Mouse (Mus musculus) neural tube, embryonic 12.5 days (tissue): ENCODE results near the gene Mgat4b. TPM values are rescaled to one million over a fixed set of nuclear protein-coding genes. Genes with fewer than 3 reads are reported as not detected.
"Not testable (repeated sequence)": the region's sequence is repeated elsewhere in the genome, so short reads cannot be mapped to it uniquely, and the experiment has no call there.

Experiments used
- ATAC-seq: fragments of 200-750 bp; cut with Nextera tagmentation; 2 replicates; pipeline ENCODE4 v1.8.0; 2017; ENCODE audit warnings: low read depth, mild to moderate bottlenecking, moderate TSS enrichment, moderate library complexity; ENCODE audit not compliant: low FRiP score
- H3K27ac ChIP-seq: fragments of 300-500 bp; sonication (generic); 2 replicates; pipeline ENCODE4 v1.5.1; 2016
- H3K27me3 ChIP-seq: fragments of 300-500 bp; sonication (generic); replicated peaks from 2 replicates; pipeline ENCODE4 v1.6.1; 2016; ENCODE audit warnings: mild to moderate bottlenecking
- H3K36me3 ChIP-seq: fragments of 300-500 bp; sonication (generic); 2 replicates; pipeline ENCODE4 v1.6.1; 2016; ENCODE audit warnings: mild to moderate bottlenecking
- H3K4me1 ChIP-seq: fragments of 300-500 bp; sonication (generic); 2 replicates; pipeline ENCODE4 v1.6.1; 2016
- H3K4me2 ChIP-seq: fragments of 300-500 bp; sonication (generic); replicated peaks from 2 replicates; pipeline ENCODE4 v1.6.1; 2016; ENCODE audit warnings: mild to moderate bottlenecking
- H3K4me3 ChIP-seq: fragments of 300-500 bp; sonication (generic); 2 replicates; pipeline ENCODE4 v1.5.1; 2016
- H3K9ac ChIP-seq: fragments of 300-500 bp; sonication (generic); 2 replicates; pipeline ENCODE4 v1.6.1; 2016; ENCODE audit warnings: mild to moderate bottlenecking
- H3K9me3 ChIP-seq: fragments of 300-500 bp; sonication (generic); 2 replicates; pipeline ENCODE4 v1.6.1; 2016; ENCODE audit warnings: mild to moderate bottlenecking
- WGBS: fragments of 180-500 bp; shearing (Covaris S2); methylation state at CpG from one replicate; pipeline ENCODE4 v1.1.7; 2016; 5-methylcytosine and 5-hydroxymethylcytosine counted together
- polyA plus RNA-seq: library from polyadenylated mRNA; unstranded; fragments of >200 nt; fragmentation: Nextera tagmentation; extraction: Ambion mirVana; gene quantifications from 2 replicates; pipeline ENCODE4 v1.2.1, GENCODE M21; 2016

The Mgat4b gene
- polyA plus RNA-seq = 57.1 and 57.2 TPM in 2 replicates

GRCm38 (mm10) chr11:50210505-50211151, at the start of gene Mgat4b, which contains the start of gene Sqstm1:
Gene Mgat4b (plus strand): TSS chr11:50210890.
Gene Sqstm1 (minus strand): TSS chr11:50210827.
- Histone ChIP-seq H3K4me1 (peaks cover 12% of the 10 kb centered on the region), H3K9me3 (no peaks in the 10 kb centered on the region), H3K27ac (peak within 1 kb of the TSS; percentile 97), H3K4me3 (peak within 1 kb of the TSS; percentile 89), H3K9ac (peak within 1 kb of the TSS; percentile 91), H3K4me2 (peak within 1 kb of the TSS; percentile 65), H3K27me3 (no peaks in the 10 kb centered on the region), H3K36me3 (peaks cover 21% of the 10 kb centered on the region)
- under 1% methylated on average over 48 of the region's 48 CpGs for WGBS
- ATAC-seq = peak; percentile 80

- Histone ChIP-seq H3K9ac (no peak overlapping the region), H3K4me1 (no peaks in the 10 kb centered on the region), H3K36me3 (peaks cover 82% of the 10 kb centered on the region), H3K4me2 (no peak overlapping the region), H3K27me3 (no peaks in the 10 kb centered on the region), H3K27ac (no peak overlapping the region), H3K4me3 (no peak overlapping the region), H3K9me3 (no peaks in the 10 kb centered on the region)
- ATAC-seq = 0 out of 2 replicates have a peak, but pooled peaks have one; percentile 34
- WGBS = 67% methylated on average over 10 of the region's 10 CpGs
Observed at GRCm38 (mm10) chr11:50161578-50162304, 48.9 kb upstream of the Mgat4b start.

- no peak overlapping the region for H3K4me2 ChIP-seq
- no peak overlapping the region for H3K4me3 ChIP-seq
- no peak for ATAC-seq
- 98% methylated on average over 3 of the region's 3 CpGs for WGBS
- H3K36me3 ChIP-seq = peaks cover 75% of the 10 kb centered on the region
- no peak overlapping the region for H3K9ac ChIP-seq
- H3K9me3 ChIP-seq = no peaks in the 10 kb centered on the region
- H3K4me1 ChIP-seq = no peaks in the 10 kb centered on the region
- H3K27me3 ChIP-seq = no peaks in the 10 kb centered on the region
- no peak overlapping the region for H3K27ac ChIP-seq
Observed at GRCm38 (mm10) chr11:50162338-50163050, 48.2 kb upstream of the Mgat4b start.

GRCm38 (mm10) chr11:50168352-50168751, 42.3 kb upstream of the Mgat4b start:
- no peak overlapping the region for H3K4me2 ChIP-seq
- H3K9ac ChIP-seq = no peak overlapping the region
- ATAC-seq = no peak
- no peaks in the 10 kb centered on the region for H3K27me3 ChIP-seq
- H3K4me1 ChIP-seq = no peaks in the 10 kb centered on the region
- no peak overlapping the region for H3K4me3 ChIP-seq
- H3K27ac ChIP-seq = no peak overlapping the region
- no peaks in the 10 kb centered on the region for H3K9me3 ChIP-seq
- 88% methylated on average over 5 of the region's 5 CpGs for WGBS
- peaks cover 64% of the 10 kb centered on the region for H3K36me3 ChIP-seq

GRCm38 (mm10) chr11:50174111-50174729, 36.5 kb upstream of the Mgat4b start, which contains the start of gene Mrnip:
Gene Mrnip (plus strand): TSS chr11:50174444.
- peak within 1 kb of the TSS; percentile 74 for H3K4me2 ChIP-seq
- H3K27ac ChIP-seq = peak within 1 kb of the TSS; percentile 22; the same call in 1 of the 2 replicates
- peak; percentile 35 for ATAC-seq
- H3K9me3 ChIP-seq, H3K27me3 ChIP-seq, H3K4me1 ChIP-seq: not testable (repeated sequence)
- H3K36me3 ChIP-seq = peaks cover 46% of the 10 kb centered on the region
- H3K9ac ChIP-seq = peak within 1 kb of the TSS; percentile 65
- WGBS = 6% methylated on average over 19 of the region's 19 CpGs
- peak within 1 kb of the TSS; percentile 66 for H3K4me3 ChIP-seq

GRCm38 (mm10) chr11:50174730-50175187, 35.9 kb upstream of the Mgat4b start:
- Histone ChIP-seq H3K36me3 (peaks cover 40% of the 10 kb centered on the region), H3K27ac (peak overlapping the region; percentile 22; the same call in 1 of the 2 replicates), H3K4me2 (peak overlapping the region; percentile 74), H3K9ac (peak overlapping the region; percentile 65), H3K4me3 (peak overlapping the region; percentile 66), H3K4me1 (peaks cover 6% of the 10 kb centered on the region), H3K9me3 (no peaks in the 10 kb centered on the region), H3K27me3 (no peaks in the 10 kb centered on the region)
- 0% methylated on average over 27 of the region's 27 CpGs for WGBS
- peak; percentile 99 for ATAC-seq

GRCm38 (mm10) chr11:50176351-50176750, 34.3 kb upstream of the Mgat4b start:
- no peak for ATAC-seq
- H3K27me3 ChIP-seq = no peaks in the 10 kb centered on the region
- H3K4me2 ChIP-seq = no peak overlapping the region
- 87% methylated on average over 3 of the region's 3 CpGs for WGBS
- no peak overlapping the region for H3K9ac ChIP-seq
- H3K9me3 ChIP-seq = no peaks in the 10 kb centered on the region
- H3K27ac ChIP-seq = no peak overlapping the region
- no peak overlapping the region for H3K4me3 ChIP-seq
- H3K36me3 ChIP-seq = peaks cover 30% of the 10 kb centered on the region
- H3K4me1 ChIP-seq = peaks cover 6% of the 10 kb centered on the region

GRCm38 (mm10) chr11:50177111-50177510, 33.6 kb upstream of the Mgat4b start:
- no peaks in the 10 kb centered on the region for H3K9me3 ChIP-seq
- H3K27me3 ChIP-seq = no peaks in the 10 kb centered on the region
- 77% methylated on average over 6 of the region's 6 CpGs for WGBS
- H3K9ac ChIP-seq = no peak overlapping the region
- no peak overlapping the region for H3K27ac ChIP-seq
- peaks cover 6% of the 10 kb centered on the region for H3K4me1 ChIP-seq
- H3K36me3 ChIP-seq = peaks cover 27% of the 10 kb centered on the region
- H3K4me3 ChIP-seq = no peak overlapping the region
- H3K4me2 ChIP-seq = no peak overlapping the region
- ATAC-seq = no peak

GRCm38 (mm10) chr11:50178532-50179488, 31.9 kb upstream of the Mgat4b start:
- Histone ChIP-seq H3K4me3 (no peak overlapping the region), H3K27me3 (no peaks in the 10 kb centered on the region), H3K9ac (no peak overlapping the region), H3K27ac (no peak overlapping the region), H3K4me1 (peaks cover 6% of the 10 kb centered on the region), H3K4me2 (no peak overlapping the region), H3K36me3 (peaks cover 39% of the 10 kb centered on the region), H3K9me3 (no peaks in the 10 kb centered on the region)
- WGBS = 85% methylated on average over 5 of the region's 5 CpGs
- ATAC-seq = no peak

GRCm38 (mm10) chr11:50180478-50181231, 30.0 kb upstream of the Mgat4b start:
- no peak overlapping the region for H3K4me3 ChIP-seq
- no peak overlapping the region for H3K9ac ChIP-seq
- WGBS = 81% methylated on average over 6 of the region's 6 CpGs
- peaks cover 42% of the 10 kb centered on the region for H3K36me3 ChIP-seq
- no peaks in the 10 kb centered on the region for H3K27me3 ChIP-seq
- no peak for ATAC-seq
- no peak overlapping the region for H3K4me2 ChIP-seq
- no peak overlapping the region for H3K27ac ChIP-seq
- H3K9me3 ChIP-seq = no peaks in the 10 kb centered on the region
- no peaks in the 10 kb centered on the region; the same call in 1 of the 2 replicates for H3K4me1 ChIP-seq
